11 mouse cellular contexts compared by ENCODE assay signal in the genomic region with DNA sequence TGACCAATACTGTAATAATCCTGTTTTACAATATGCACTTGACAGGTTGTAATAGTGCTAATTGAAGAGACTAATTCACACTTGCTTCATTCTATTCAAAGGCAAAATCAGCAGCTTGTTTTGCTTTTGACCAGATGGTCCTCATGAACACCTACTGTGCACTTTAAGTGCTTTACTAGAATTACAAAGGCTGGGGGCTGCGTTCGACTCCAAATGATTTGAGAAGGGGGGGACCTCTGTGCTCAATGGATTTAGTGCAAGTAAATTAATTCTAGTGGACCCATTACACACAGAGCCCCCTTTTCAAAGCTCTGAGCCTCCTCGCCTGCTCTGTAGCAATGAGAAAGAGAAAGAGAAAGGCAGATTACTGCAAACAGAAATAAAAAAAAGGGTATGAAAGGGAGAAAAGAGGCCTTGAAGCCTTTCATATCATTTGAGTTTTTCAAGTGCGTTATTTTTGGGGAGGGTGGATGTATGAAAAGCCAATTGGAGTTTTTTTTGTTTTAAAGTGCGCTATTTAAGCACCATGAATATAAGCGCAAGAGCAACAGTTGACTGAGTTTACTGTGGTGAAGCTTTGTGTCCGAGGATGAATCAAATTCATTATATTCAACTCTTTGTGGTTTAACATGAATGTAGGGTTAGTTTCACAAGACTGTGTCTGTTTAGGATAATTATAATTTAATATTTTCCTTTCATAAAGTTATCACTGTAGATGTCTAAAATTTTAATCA.
A peak's percentile ranks its signal among the peaks of the same experiment; 100 is the strongest.
DNase-seq lines count a peak whose midpoint lies in the region; ATAC-seq lines count a peak whose summit lies in the region.
"Had no signal": no experiment of that assay in that cellular context is flagged by ENCODE, and none has a peak within 500 bp of the region (broad histone marks: within the 10 kb centered on the region; RNA-seq: fewer than 3 reads in every experiment).

No protein-coding gene starts in this region.

- H3K4me2 ChIP-seq in limb, embryonic 11.5 days (ENCODE audit: low read depth, severe bottlenecking): no peak overlapping the region
- H3K4me2 ChIP-seq: lung, embryonic 15.5 days; stomach, embryonic 15.5 days had no signal

- H3K27ac ChIP-seq in forebrain, embryonic 10.5 days: peak overlapping the region; percentile 71; the same call in 1 of the 2 replicates
- H3K27ac ChIP-seq in limb, embryonic 11.5 days (replicated peaks; ENCODE audit: low read depth, low read length): no peak overlapping the region
- H3K27ac ChIP-seq: left cerebral cortex, adult 2 months; lung, embryonic 15.5 days; stomach, embryonic 15.5 days had no signal

- H3K36me3 ChIP-seq in forebrain, embryonic 10.5 days (replicated peaks): no peaks in the 10 kb centered on the region
- no peaks in the 10 kb centered on the region for H3K36me3 ChIP-seq in limb, embryonic 11.5 days (ENCODE audit: control insufficient read depth, insufficient read depth, low read length)
- H3K36me3 ChIP-seq: lung, embryonic 15.5 days; stomach, embryonic 15.5 days had no signal

- peaks cover 74% of the 10 kb centered on the region for H3K4me1 ChIP-seq in forebrain, embryonic 10.5 days
- H3K4me1 ChIP-seq in limb, embryonic 11.5 days (ENCODE audit: control insufficient read depth, insufficient read depth, low read length): no peaks in the 10 kb centered on the region
- H3K4me1 ChIP-seq: lung, embryonic 15.5 days; stomach, embryonic 15.5 days had no signal

- H3K9ac ChIP-seq in limb, embryonic 11.5 days (ENCODE audit: low read length): no peak overlapping the region
- H3K9ac ChIP-seq: lung, embryonic 15.5 days; stomach, embryonic 15.5 days had no signal

- peak; percentile 62; the same call in 1 of the 2 replicates for ATAC-seq in limb, embryonic 11.5 days (ENCODE audit: insufficient number of reproducible peaks, low FRiP score, low TSS enrichment, low read depth)
- ATAC-seq in megakaryocyte-erythroid progenitor cell, adult 5-6 weeks (replicated peaks; ENCODE audit: low FRiP score, low TSS enrichment, poor library complexity, severe bottlenecking): no peak

- H3K4me3 ChIP-seq in forebrain, embryonic 10.5 days: no peak overlapping the region
- no peak overlapping the region for H3K4me3 ChIP-seq in limb, embryonic 11.5 days (ENCODE audit: low read depth, low read length)
- H3K4me3 ChIP-seq: left cerebral cortex, adult 2 months; lung, embryonic 15.5 days; stomach, embryonic 15.5 days had no signal

- peak; percentile 17 to 29 for DNase-seq in layer of hippocampus, postnatal 10 days (ENCODE audit: low spot score in 2 of 2)
- DNase-seq in layer of hippocampus, postnatal 36 days: no peak
- DNase-seq in forebrain, embryonic 10.5 days (ENCODE audit: extremely low spot score, low spot score): peak; percentile 79
- peak; percentile 45 for DNase-seq in limb, embryonic 11.5 days (ENCODE audit: low spot score)
- DNase-seq in retina, postnatal 1 day: peak; percentile 42
- DNase-seq in MN1 (ENCODE audit: low spot score): no peak
- no peak for DNase-seq in frontal cortex, adult 2 months (ENCODE audit: extremely low spot score in 1 of 2, low spot score in 1 of 2)

- H3K9me3 ChIP-seq in forebrain, embryonic 10.5 days: no peaks in the 10 kb centered on the region
- no peaks in the 10 kb centered on the region for H3K9me3 ChIP-seq in limb, embryonic 11.5 days (ENCODE audit: control insufficient read depth, low read length)
- H3K9me3 ChIP-seq: lung, embryonic 15.5 days; stomach, embryonic 15.5 days had no signal

- H3K27me3 ChIP-seq in forebrain, embryonic 10.5 days (ENCODE audit: poor library complexity, severe bottlenecking): peaks cover 48% of the 10 kb centered on the region
- no peaks in the 10 kb centered on the region for H3K27me3 ChIP-seq in limb, embryonic 11.5 days (ENCODE audit: control insufficient read depth, insufficient read depth, low read length)
- H3K27me3 ChIP-seq: lung, embryonic 15.5 days; stomach, embryonic 15.5 days had no signal

- 17% methylated on average over 7 of the region's 7 CpGs for WGBS in forebrain, embryonic 10.5 days
- 30% methylated on average over 7 of the region's 7 CpGs for WGBS in limb, embryonic 11.5 days

Comparison
In these comparisons a context has a peak if more than half of its experiments do, and no peak if none do; other contexts are left out.
1. DNase-seq: peak in layer of hippocampus, postnatal 10 days (2 of 2), forebrain, embryonic 10.5 days (single experiment), limb, embryonic 11.5 days (single experiment) and retina, postnatal 1 day (single experiment); none in layer of hippocampus, postnatal 36 days (0 of 2), MN1 (single experiment) and frontal cortex, adult 2 months (0 of 2).